Mouse (Mus musculus): ENCODE data around the gene AC109138.7. TPM values are rescaled to one million over a fixed set of nuclear protein-coding genes. Genes with fewer than 3 reads are reported as not detected.

The AC109138.7 gene
- total and polyA plus RNA-seq, 2 experiments: not detected

- no peak for TF ChIP-seq POLR2A (IDR thresholded peaks at IDR 0.05; ENCODE audit: extremely low read depth, insufficient read depth, low read length)
- no peaks in the 10 kb centered on the region for H3K36me3 ChIP-seq (ENCODE audit: control insufficient read depth, insufficient read depth, low read length)
- peaks cover 3% of the 10 kb centered on the region for H3K4me1 ChIP-seq (ENCODE audit: control insufficient read depth, insufficient read depth, low read length)
- WGBS: 95% methylated on average over 10 of the region's 10 CpGs
- H3K9ac ChIP-seq (ENCODE audit: low read depth, low read length): no peak overlapping the region
- no peak overlapping the region for H3K4me3 ChIP-seq (ENCODE audit: insufficient read depth, low read depth, low read length)
- no peaks in the 10 kb centered on the region for H3K79me2 ChIP-seq (ENCODE audit: control insufficient read depth, insufficient read depth, low read length)
- H3K27ac ChIP-seq (replicated peaks; ENCODE audit: insufficient read depth, low read depth, low read length): no peak overlapping the region
- H3K27me3 ChIP-seq (ENCODE audit: control insufficient read depth, insufficient read depth, low read length): no peaks in the 10 kb centered on the region
- no peak for DNase-seq (ENCODE audit: extremely low read depth, low read depth, low spot score)
Observed at GRCm38 (mm10) chr19:4170723-4171392, 43.3 kb upstream of the AC109138.7 start.

- Histone ChIP-seq H3K79me2 (ENCODE audit: control insufficient read depth, insufficient read depth, low read length) (no peaks in the 10 kb centered on the region), H3K36me3 (ENCODE audit: control insufficient read depth, insufficient read depth, low read length) (no peaks in the 10 kb centered on the region), H3K4me1 (ENCODE audit: control insufficient read depth, insufficient read depth, low read length) (peaks cover 3% of the 10 kb centered on the region), H3K27me3 (ENCODE audit: control insufficient read depth, insufficient read depth, low read length) (no peaks in the 10 kb centered on the region), H3K4me3 (ENCODE audit: insufficient read depth, low read depth, low read length) (no peak overlapping the region), H3K27ac (replicated peaks; ENCODE audit: insufficient read depth, low read depth, low read length) (no peak overlapping the region), H3K9ac (ENCODE audit: low read depth, low read length) (no peak overlapping the region)
- 72% methylated on average over 13 of the region's 13 CpGs for WGBS
- no peak for DNase-seq (ENCODE audit: extremely low read depth, low read depth, low spot score)
- TF ChIP-seq POLR2A (IDR thresholded peaks at IDR 0.05; ENCODE audit: extremely low read depth, insufficient read depth, low read length): no peak
- no peak for TF ChIP-seq CTCF (IDR thresholded peaks at IDR 0.05; ENCODE audit: low read depth, low read length)
Observed at GRCm38 (mm10) chr19:4171393-4172290, 42.5 kb upstream of the AC109138.7 start.

- no peak for DNase-seq (ENCODE audit: extremely low read depth, low read depth, low spot score)
- no peak overlapping the region for H3K27ac ChIP-seq (replicated peaks; ENCODE audit: insufficient read depth, low read depth, low read length)
- TF ChIP-seq CTCF (IDR thresholded peaks at IDR 0.05; ENCODE audit: low read depth, low read length) (no peak), POLR2A (IDR thresholded peaks at IDR 0.05; ENCODE audit: extremely low read depth, insufficient read depth, low read length) (no peak)
- H3K79me2 ChIP-seq (ENCODE audit: control insufficient read depth, insufficient read depth, low read length): no peaks in the 10 kb centered on the region
- H3K4me3 ChIP-seq (ENCODE audit: insufficient read depth, low read depth, low read length): no peak overlapping the region
- WGBS: 80% methylated on average over 11 of the region's 11 CpGs
- H3K4me1 ChIP-seq (ENCODE audit: control insufficient read depth, insufficient read depth, low read length): peaks cover 3% of the 10 kb centered on the region
- no peak overlapping the region for H3K9ac ChIP-seq (ENCODE audit: low read depth, low read length)
- H3K27me3 ChIP-seq (ENCODE audit: control insufficient read depth, insufficient read depth, low read length): no peaks in the 10 kb centered on the region
- H3K36me3 ChIP-seq (ENCODE audit: control insufficient read depth, insufficient read depth, low read length): no peaks in the 10 kb centered on the region
Observed at GRCm38 (mm10) chr19:4172925-4173324, 41.2 kb upstream of the AC109138.7 start.

DNA sequence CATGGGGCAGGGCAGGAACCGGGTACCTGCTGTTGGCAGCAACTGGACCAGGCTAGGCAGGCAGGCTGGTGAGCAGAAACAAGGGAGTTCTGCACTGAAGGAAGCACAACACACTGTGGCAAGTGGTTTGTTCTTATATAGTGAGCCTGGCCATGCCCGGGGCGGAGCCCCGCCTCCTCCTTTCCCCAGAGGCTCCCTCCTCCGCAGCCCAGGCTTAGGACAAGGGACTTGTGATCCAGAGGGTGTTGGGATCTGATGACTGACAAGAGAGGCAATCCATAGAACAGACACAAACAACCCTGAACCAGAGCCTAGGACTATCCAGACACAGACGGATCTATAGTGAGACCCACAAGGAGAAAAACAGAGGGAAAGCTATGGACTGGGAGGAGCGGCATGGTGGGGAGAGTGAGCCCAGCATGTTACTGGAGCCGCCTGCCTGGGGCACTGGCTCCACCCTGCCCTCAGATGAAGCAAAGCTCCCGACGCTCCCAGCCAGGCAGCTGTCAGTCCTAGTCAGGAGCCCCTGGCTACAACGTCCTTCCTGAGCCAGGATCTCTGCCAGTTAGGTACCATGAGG is 38.7 kb upstream of the AC109138.7 start, which contains the start of gene Carns1:
Carns1 (minus strand) TSS at position 112 of the 580 bp plus-strand sequence.
- no peaks in the 10 kb centered on the region for H3K27me3 ChIP-seq (ENCODE audit: control insufficient read depth, insufficient read depth, low read length)
- no peak within 1 kb of the TSS for H3K9ac ChIP-seq (ENCODE audit: low read depth, low read length)
- no peaks in the 10 kb centered on the region for H3K79me2 ChIP-seq (ENCODE audit: control insufficient read depth, insufficient read depth, low read length)
- TF ChIP-seq POLR2A (IDR thresholded peaks at IDR 0.05; ENCODE audit: extremely low read depth, insufficient read depth, low read length) (no peak), CTCF (IDR thresholded peaks at IDR 0.05; ENCODE audit: low read depth, low read length) (no peak)
- H3K4me3 ChIP-seq (ENCODE audit: insufficient read depth, low read depth, low read length): no peak within 1 kb of the TSS
- H3K27ac ChIP-seq (replicated peaks; ENCODE audit: insufficient read depth, low read depth, low read length): no peak within 1 kb of the TSS
- H3K36me3 ChIP-seq (ENCODE audit: control insufficient read depth, insufficient read depth, low read length): no peaks in the 10 kb centered on the region
- 25% methylated on average over 11 of the region's 11 CpGs for WGBS
- no peak for DNase-seq (ENCODE audit: extremely low read depth, low read depth, low spot score)
- no peaks in the 10 kb centered on the region for H3K4me1 ChIP-seq (ENCODE audit: control insufficient read depth, insufficient read depth, low read length)

DNA sequence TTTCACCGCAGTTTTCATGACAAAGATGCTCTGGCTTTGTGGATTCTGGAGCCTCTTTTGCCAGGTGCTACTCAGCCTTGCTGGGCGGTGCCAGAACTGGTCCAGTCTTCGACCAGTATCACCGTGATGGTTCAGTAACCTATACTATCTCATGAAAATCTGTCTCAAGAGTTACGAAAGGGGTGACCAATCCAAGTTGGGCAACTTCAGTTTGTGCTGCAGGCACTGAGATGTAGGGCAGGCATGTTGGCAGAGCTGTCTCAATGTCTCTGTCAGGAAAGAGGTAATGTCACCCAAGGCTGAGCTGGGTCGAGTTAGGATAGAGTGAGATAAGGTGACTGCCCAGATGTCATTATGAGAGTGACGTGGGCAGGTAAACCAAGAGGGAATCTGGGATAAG is 33.7 kb upstream of the AC109138.7 start:
- 76% methylated on average over 7 of the region's 7 CpGs for WGBS

More for the DNA sequence above, 33.7 kb upstream of the AC109138.7 start:
- TF ChIP-seq POLR2A (IDR thresholded peaks at IDR 0.05; ENCODE audit: extremely low read depth, insufficient read depth, low read length): no peak
- TF ChIP-seq CTCF (IDR thresholded peaks at IDR 0.05; ENCODE audit: low read depth, low read length): no peak
- H3K36me3 ChIP-seq (ENCODE audit: control insufficient read depth, insufficient read depth, low read length): no peaks in the 10 kb centered on the region
- H3K9ac ChIP-seq (ENCODE audit: low read depth, low read length): no peak overlapping the region
- H3K27ac ChIP-seq (replicated peaks; ENCODE audit: insufficient read depth, low read depth, low read length): no peak overlapping the region
- DNase-seq (ENCODE audit: extremely low read depth, low read depth, low spot score): no peak
- no peak overlapping the region for H3K4me3 ChIP-seq (ENCODE audit: insufficient read depth, low read depth, low read length)
- no peaks in the 10 kb centered on the region for H3K4me1 ChIP-seq (ENCODE audit: control insufficient read depth, insufficient read depth, low read length)
- no peaks in the 10 kb centered on the region for H3K27me3 ChIP-seq (ENCODE audit: control insufficient read depth, insufficient read depth, low read length)
- no peaks in the 10 kb centered on the region for H3K79me2 ChIP-seq (ENCODE audit: control insufficient read depth, insufficient read depth, low read length)
